Mouse (Mus musculus) splenic B cell, adult 2 months (primary cell): ENCODE results near the gene Fance.
"Not testable (repeated sequence)": the region's sequence is repeated elsewhere in the genome, so short reads cannot be mapped to it uniquely, and the experiment has no call there.

ENCODE experiments used
- DNase-seq: peaks from one replicate; pipeline ENCODE4 v3.0.0-alpha.2; 2011; ENCODE audit warnings: low read depth, low spot score
- H3K27me3 ChIP-seq: 2 replicates; pipeline ENCODE4 v1.6.1; 2012; ENCODE audit warnings: mild to moderate bottlenecking, low read length, moderate library complexity, mixed read lengths; ENCODE audit not compliant: control insufficient read depth, poor library complexity, insufficient read depth, severe bottlenecking
- H3K36me3 ChIP-seq: 2 replicates; pipeline ENCODE4 v1.6.1; 2012; ENCODE audit warnings: mild to moderate bottlenecking, low read length, moderate library complexity, mixed read lengths; ENCODE audit not compliant: control insufficient read depth, poor library complexity, insufficient read depth, severe bottlenecking

Gene Fance

DNA sequence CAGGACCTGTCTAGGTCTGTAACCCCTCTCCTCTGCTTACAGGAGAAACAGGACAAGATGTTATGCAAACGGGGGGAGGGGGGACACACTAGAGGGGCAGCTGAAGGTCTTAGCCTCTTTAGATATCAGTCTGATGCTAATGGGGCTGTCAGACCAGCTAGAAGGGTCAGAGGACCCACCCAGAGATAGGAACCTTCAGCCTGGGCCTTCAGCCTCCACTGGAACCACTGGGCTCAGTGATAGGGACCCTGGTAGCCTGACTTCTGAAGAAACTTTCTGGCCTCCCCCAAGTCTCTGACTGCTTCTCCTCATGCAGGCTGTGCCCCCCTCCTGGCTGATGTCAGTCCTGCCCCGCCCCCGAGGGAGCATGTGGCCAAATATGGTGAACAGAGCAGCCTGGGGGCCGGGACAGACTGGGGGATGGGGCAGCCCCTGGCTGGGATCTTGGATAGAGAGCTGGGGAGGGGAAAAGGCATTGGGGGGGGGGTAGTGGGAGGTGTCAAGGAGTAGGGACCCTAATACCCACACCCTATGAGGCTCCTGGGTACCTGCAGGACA, 30.8 kb downstream of the Fance start:
- H3K36me3 ChIP-seq = no peaks in the 10 kb centered on the region
- no peaks in the 10 kb centered on the region; the same call in 1 of the 2 replicates for H3K27me3 ChIP-seq
- no peak for DNase-seq

DNA sequence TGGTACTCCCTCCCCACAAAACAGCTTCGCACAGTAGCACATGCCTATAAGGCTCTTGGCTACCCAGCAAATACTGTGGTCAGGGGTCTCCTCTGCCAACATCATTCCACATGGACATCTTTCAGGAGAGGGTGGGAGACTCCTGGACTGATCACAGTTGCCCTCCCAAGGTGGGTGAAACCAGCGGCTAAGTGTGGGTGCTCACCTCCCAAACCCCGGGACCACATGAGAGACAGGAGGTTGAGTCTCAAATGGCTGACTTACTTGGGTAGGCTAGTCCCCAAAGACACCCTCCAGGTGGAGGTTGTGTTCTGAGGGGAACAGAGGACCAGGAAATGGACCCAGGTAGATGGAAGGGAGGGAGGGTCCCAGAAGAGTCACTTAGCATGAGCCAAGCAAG, 31.4 kb downstream of the Fance start:
- H3K36me3 ChIP-seq = no peaks in the 10 kb centered on the region
- no peaks in the 10 kb centered on the region; the same call in 1 of the 2 replicates for H3K27me3 ChIP-seq
- DNase-seq = no peak

DNA sequence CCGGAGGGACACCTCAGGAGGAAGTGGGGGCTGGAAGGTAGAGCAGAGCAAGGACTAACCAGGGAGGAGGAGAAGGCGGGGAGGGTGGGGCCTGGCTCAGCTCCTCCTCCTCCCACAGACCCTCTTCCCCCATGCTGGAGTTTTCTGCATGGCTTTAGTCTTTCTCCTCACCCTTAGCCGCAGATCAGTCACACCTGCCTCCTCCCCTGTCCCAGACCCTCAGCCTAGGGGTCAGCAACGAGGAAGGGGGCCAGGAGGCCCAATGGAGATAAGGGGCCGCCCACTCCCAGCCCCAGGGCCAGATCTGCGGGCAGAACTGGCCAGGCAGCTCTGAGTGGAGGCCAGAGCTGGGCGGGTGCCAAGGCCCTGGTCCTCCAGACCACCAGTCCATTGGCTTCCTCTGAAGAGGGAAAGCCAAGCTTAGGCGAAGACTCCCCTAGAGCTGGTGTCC, 32.0 kb downstream of the Fance start:
- Histone ChIP-seq H3K27me3 (no peaks in the 10 kb centered on the region; the same call in 1 of the 2 replicates), H3K36me3 (no peaks in the 10 kb centered on the region)
- no peak for DNase-seq

DNA sequence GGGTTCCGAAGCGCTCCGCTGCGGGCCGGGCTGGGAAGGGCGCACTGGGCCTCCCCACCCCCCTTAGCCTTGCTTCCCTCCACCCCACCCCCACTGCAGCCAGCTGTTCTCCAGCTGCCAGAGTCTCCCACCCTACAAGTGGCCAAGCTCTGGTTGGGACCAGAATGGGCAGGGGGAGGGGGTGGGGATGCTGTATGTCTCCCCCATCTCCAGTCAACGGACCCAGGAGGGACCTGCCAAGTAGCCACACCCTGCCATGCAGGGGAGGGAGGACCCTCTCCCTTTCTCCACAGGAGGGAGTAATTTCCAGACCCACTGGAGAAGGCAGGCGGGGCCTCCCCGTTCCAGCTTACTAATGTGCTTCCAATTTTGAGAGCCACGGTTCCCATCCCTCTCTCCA, 32.6 kb downstream of the Fance start:
- no peak for DNase-seq
- no peaks in the 10 kb centered on the region; the same call in 1 of the 2 replicates for H3K27me3 ChIP-seq
- H3K36me3 ChIP-seq = no peaks in the 10 kb centered on the region

DNA sequence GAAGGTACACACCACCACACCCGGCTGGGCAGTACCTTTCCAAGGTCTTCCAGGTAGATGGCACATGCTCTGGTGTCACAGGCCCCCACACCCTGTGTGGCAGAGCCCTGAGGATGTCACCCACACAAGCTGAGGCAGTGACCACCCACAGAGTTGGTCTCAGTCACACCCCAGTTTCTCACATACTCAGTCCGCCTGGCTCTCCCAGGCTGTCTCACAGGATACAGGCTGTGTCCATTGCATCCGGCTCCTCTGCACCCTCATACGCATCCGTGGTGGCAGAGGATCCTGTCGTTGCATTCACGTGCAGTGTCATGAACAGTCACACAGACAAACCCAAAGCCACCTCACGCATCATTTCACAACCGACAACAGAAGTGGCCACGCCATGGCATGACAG, 34.0 kb downstream of the Fance start:
- no peak for DNase-seq
- no peaks in the 10 kb centered on the region for H3K36me3 ChIP-seq
- no peaks in the 10 kb centered on the region; the same call in 1 of the 2 replicates for H3K27me3 ChIP-seq

DNA sequence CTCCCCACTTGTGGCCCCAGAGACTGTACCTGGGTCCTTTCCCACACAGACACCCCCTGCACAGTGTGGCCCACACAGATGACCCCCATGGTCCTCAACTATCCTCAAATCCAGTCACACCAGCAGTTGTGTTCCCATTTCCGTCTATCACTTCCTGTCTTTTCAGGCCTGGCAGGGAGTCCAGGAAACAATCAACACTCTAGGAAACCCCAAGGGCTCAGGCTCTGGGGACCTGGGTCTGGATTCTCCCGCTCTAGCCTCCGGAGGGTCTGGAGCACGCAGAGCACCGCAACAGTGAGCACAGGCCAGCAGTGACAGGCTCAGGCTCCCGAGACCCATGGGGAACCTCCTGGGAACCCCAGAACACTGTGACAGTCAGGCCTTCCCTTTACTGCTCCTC, 34.9 kb downstream of the Fance start:
- no peak for DNase-seq
- H3K27me3 ChIP-seq = no peaks in the 10 kb centered on the region; the same call in 1 of the 2 replicates
- no peaks in the 10 kb centered on the region for H3K36me3 ChIP-seq

DNA sequence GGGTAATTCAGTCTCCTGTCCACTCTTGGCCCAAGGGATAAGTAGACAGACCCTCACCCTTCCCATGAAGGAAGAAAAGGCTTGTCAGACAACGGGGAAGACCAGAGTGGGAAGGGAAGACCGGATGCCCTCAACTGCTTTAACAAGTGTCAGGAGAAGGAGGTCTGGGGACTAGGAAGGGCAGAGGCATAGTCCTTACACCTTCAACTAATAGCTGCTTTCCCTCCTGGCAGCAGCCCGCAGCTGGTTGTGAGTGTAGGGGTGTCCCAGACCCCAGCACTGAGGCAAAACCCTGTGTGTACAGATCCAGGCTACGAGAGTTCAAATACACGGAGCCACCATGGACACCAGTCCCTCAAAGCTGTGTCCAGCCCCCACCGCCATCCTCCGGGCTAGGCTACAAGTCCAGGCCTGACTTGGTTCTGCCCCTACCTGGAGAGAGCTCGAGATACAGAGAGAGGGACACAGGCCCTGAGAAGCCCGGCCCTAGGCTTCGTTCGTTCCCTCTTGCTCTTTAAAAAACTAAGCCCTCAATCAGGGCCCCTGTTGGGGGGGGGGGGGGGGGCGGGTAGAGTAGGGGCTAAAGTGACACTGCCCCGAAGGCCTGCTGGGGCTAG, 36.1 kb downstream of the Fance start:
- no peaks in the 10 kb centered on the region; the same call in 1 of the 2 replicates for H3K27me3 ChIP-seq
- DNase-seq = no peak

DNA sequence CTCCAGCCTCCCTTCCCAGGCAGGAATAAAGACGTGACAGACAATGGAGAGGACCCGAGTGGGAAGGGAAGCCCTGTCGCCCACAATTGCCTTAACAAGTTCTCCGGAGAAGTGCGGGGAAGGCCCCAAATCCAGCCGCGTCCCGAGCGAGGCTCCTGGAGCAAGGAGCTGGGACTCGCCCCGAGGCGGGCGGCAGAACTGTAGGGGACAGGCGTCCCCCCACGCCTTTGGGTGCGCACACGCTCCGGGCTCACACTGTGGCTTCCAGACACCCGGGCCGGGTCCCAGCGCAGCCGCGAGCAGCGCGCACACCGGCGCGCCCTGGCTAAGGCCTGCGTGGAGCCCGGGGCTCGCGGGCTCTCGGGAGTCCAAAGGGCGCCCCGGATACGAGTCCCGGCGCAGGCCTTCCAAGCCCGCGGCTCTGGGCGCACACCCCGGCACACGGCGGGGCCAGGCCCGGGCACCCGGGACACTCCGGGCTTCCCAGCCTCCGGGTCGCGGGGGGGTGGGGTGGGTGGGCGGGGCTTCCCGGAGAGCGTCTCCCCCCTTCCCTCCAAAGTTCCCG, 36.7 kb downstream of the Fance start:
- H3K27me3 ChIP-seq = no peaks in the 10 kb centered on the region; the same call in 1 of the 2 replicates
- DNase-seq = no peak
- H3K36me3 ChIP-seq = no peaks in the 10 kb centered on the region

More for the DNA sequence above, 36.1 kb downstream of the Fance start:
- H3K36me3 ChIP-seq = no peaks in the 10 kb centered on the region

DNA sequence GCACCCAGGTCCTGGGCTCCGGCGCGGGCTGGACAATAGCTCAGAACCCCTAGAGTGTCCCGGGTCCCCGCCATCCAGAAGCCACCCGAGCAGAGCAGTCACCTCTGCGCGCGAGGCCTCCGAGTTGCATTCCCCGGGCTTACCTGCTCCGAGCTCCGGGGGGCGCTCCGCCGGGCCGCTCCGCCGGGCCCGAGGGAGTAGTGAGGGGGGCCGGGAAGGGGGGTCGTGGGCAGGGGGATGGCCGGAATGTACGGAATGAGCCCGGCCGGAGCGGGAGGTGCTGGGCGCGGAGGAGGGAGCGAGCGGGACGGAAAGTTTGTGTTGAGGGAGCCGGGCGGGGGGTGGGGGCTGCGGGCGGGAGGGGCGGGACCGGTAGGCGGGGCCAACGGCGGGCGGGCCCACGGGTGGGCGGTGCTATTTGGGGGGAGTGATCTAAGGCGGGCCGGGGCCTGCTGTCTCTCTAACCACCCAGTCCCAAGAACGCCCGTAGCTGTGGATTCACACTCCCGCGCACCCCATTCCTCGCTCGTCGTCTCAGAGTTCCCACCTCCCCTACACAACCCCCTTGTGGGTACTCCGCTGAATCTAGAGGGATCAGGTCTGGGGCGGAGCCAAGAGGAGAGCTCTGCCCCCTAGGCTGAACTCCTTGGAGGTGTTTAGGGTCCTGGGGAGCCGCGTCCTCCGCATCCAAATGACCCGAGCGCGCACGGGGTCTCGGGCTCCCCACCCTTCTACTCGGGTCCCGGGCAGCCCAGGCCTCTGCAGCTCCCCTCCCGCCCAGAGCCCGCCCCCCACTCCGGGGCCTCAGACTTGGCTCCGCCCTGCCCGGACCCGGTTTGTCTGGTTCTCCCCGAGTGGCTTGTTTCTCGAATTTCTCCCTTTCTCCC, 37.4 kb downstream of the Fance start, which contains the start of gene Tead3:
TSS of gene Tead3 (minus strand) at position 352 of the 887 bp plus-strand sequence.
- Histone ChIP-seq H3K36me3 (no peaks in the 10 kb centered on the region), H3K27me3 (no peaks in the 10 kb centered on the region; the same call in 1 of the 2 replicates)
- DNase-seq = peak; percentile 55

DNA sequence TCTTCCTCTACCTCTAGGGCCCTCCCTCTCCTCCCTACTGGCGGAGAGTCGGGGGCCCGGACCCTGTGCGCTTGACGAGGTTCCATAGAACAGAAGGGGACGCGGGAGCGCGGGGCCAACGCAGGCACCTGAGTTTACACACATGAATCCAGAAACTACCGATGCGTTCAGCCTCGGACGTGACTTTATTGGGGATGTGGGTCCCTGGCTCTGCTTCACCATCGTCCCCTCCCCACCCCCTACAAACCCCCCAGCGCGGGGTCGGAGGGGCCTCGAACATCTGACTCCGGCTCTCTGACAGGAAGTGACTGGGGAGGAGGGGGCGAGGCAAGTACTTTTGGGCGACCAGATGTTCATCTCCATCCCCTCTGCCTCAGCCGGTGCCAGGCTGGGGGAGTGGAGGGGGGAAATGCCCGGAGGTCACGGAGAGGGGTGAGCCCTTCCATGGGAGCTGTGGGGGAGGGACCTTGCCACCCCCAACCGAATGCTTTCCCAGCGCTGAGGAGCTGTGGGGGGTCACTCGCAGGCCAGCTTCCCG, 38.1 kb downstream of the Fance start:
- no peak for DNase-seq
- no peaks in the 10 kb centered on the region for H3K36me3 ChIP-seq
- no peaks in the 10 kb centered on the region; the same call in 1 of the 2 replicates for H3K27me3 ChIP-seq

DNA sequence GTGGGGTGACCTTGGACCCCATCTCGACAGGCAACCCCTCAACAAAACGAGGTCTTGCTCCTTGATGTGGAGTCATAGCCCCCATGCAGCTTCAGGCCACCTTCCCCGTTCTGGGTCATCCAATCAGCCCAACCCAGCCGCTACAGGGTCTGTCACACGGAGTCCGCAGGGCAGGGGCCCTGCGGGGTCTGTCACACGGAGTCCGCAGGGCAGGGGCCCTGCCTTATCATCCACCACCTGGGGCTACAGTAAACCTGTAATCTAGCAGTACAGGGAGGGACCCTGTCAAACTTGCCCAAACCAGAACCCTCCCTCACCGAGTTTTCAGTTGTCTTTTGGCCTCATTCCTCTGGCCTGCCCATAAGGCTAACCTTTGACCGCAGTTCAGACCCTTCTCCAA, 38.7 kb downstream of the Fance start:
- Histone ChIP-seq H3K36me3 (no peaks in the 10 kb centered on the region), H3K27me3 (no peaks in the 10 kb centered on the region; the same call in 1 of the 2 replicates)
- DNase-seq = no peak

DNA sequence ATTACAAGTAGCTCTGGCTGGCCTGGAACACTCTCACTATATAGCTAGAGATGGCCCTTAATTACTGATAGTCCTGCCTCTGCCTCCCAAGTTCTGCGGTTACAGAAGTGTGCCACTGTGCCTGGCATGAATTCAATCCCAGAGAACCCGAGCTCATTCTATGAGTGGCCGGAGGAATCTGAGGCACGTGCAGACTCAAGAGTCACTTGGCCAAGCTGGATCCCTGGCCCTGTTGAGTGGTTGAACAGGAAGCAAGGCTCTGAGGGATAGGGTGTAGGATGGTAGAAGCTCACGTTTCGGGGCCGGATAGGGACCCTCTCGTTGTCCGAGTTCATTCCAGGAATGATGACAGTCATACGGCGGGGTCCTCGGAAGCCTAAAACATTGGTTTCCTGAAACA, 42.6 kb downstream of the Fance start:
- no peak for DNase-seq
- no peaks in the 10 kb centered on the region; the same call in 1 of the 2 replicates for H3K27me3 ChIP-seq
- no peaks in the 10 kb centered on the region for H3K36me3 ChIP-seq

DNA sequence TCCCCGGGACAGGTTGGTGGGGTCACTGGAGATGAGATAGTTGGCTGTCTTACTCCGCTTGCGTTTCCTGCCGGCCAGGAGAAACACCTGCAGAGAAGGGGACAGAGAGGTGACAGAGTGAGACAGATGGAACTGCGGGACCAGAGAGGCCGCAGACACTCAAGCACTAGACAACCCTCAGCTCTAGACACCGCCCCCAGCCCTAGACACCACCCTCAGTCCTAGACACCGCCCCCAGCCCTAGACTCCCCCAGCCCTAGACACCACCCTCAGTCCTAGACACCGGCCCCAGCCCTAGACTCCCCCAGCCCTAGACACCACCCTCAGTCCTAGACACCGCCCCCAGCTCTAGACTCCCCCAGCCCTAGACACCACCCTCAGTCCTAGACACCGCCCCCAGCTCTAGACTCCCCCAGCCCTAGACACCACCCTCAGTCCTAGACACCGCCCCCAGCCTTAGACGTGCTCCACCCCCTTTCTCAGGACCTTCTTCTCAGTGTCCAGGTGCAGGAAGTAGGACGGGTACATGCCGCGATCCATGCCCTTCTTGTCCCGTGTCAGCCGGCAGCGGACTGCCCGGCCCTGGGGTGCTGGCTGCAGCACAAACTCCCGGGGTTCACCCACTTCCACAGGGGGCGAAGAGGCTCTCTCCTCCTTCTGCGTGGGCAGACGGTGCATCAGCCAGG, 45.4 kb downstream of the Fance start:
- H3K36me3 ChIP-seq, H3K27me3 ChIP-seq, DNase-seq: not testable (repeated sequence)
